In the genomic region with DNA sequence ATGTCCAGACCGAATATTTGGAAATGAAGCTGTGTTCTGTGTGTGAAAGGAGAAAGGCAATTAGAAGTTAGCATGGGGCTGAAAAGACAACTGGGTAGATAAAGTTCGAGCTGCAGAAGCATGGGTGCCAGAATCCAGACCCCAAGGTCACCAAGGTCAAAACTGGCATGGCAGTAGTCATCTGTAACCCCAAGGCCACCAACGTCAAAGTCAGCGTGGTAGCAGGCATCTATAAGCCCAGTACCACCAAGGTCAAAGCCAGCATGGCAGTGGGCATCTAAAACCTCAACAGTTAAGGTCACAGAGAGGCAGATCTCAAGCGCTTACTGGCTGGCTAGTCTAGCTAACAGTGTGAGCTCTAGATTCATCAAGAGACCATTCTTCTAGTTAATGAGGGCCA, we compare ENCODE assay signal across 16 mouse cellular contexts.
"Had no signal": no experiment of that assay in that cellular context is flagged by ENCODE, and none has a peak within 500 bp of the region (broad histone marks: within the 10 kb centered on the region; RNA-seq: fewer than 3 reads in every experiment).

No protein-coding gene starts in this region.

- H3K9ac ChIP-seq: liver, postnatal 0 days; lung, embryonic 15.5 days; midbrain, embryonic 13.5 days; midbrain, embryonic 15.5 days; neural tube, embryonic 12.5 days; stomach, embryonic 15.5 days had no signal

- H3K4me2 ChIP-seq: lung, embryonic 15.5 days; midbrain, embryonic 11.5 days; midbrain, embryonic 13.5 days; midbrain, embryonic 15.5 days; neural tube, embryonic 12.5 days; stomach, embryonic 15.5 days had no signal

- H3K4me3 ChIP-seq: lung, embryonic 15.5 days; megakaryocyte, embryonic 14.5 days; midbrain, embryonic 13.5 days; midbrain, embryonic 15.5 days; neural tube, embryonic 12.5 days; stomach, embryonic 15.5 days had no signal

- H3K36me3 ChIP-seq: lung, embryonic 15.5 days; midbrain, embryonic 13.5 days; midbrain, embryonic 15.5 days; neural tube, embryonic 12.5 days; stomach, embryonic 15.5 days had no signal

- DNase-seq: liver, postnatal 0 days; lung, adult 2 months; lung, postnatal 14 days; lung, postnatal 36 days; right cerebral cortex, postnatal 14 days; thymus, adult 18-20 months; thymus, postnatal 25 days had no signal

- H3K27ac ChIP-seq: lung, embryonic 15.5 days; macrophage; midbrain, embryonic 13.5 days; midbrain, embryonic 15.5 days; neural tube, embryonic 12.5 days; stomach, embryonic 15.5 days had no signal

- H3K4me1 ChIP-seq: lung, embryonic 15.5 days; megakaryocyte, embryonic 14.5 days; midbrain, embryonic 13.5 days; midbrain, embryonic 15.5 days; neural tube, embryonic 12.5 days; stomach, embryonic 15.5 days had no signal

- ATAC-seq: liver, postnatal 0 days; lung, postnatal 0 days; midbrain, embryonic 13.5 days; midbrain, embryonic 15.5 days had no signal

- H3K9me3 ChIP-seq: lung, embryonic 15.5 days; midbrain, embryonic 13.5 days; neural tube, embryonic 12.5 days; stomach, embryonic 15.5 days had no signal

- H3K27me3 ChIP-seq: lung, embryonic 15.5 days; midbrain, embryonic 13.5 days; midbrain, embryonic 15.5 days; neural tube, embryonic 12.5 days; stomach, embryonic 15.5 days had no signal
